Mouse (Mus musculus) olfactory bulb, adult 2 months (tissue): ENCODE data around the gene Zmynd8.

Experiments
- CTCF ChIP-seq: fragments of 200-500 bp; IDR thresholded peaks from 2 replicates; pipeline ENCODE4 v1.5.1; 2012; ENCODE audit warnings: low read depth, mild to moderate bottlenecking, low read length, moderate library complexity; ENCODE audit not compliant: insufficient read depth
- POLR2A ChIP-seq: fragments of 200-500 bp; IDR thresholded peaks from 2 replicates; pipeline ENCODE4 v1.6.1; 2012; ENCODE audit warnings: mild to moderate bottlenecking, low read depth, low read length, moderate library complexity; ENCODE audit not compliant: insufficient read depth

DNA sequence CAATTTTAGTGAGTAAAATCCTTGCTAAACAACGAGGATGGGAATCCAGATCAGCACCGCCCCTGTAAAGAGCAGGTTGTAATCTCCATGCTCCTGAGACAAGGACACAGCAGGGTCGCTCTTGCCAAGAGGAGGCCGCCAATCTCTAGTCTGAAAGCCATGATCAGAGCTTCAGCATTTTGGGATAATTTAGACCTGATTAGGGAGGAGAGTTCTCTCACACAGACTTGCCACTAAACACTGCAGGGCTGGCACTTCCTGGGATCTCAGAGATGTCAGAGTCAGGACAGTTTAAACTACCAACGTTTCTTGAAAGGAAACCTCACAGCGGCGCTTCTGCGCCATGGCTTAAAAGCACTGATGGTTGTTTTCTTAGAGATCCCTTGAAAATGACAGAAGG lies 32.4 kb downstream of the Zmynd8 start:
- TF ChIP-seq CTCF (no peak), POLR2A (no peak)
